Mouse (Mus musculus) erythroid progenitor cell, adult 5-6 weeks (primary cell): ENCODE results near the gene Zfp280b. TPM values are rescaled to one million over a fixed set of nuclear protein-coding genes. Genes with fewer than 3 reads are reported as not detected.

Source experiments
- total RNA-seq, 2 experiments: library from RNA; stranded (forward) in 1 of 2; stranded (reverse) in 1 of 2; fragments of 150-400 nt in 1 of 2; fragments of 186-747, 209-891 nt in 1 of 2; gene quantifications; 2 replicates each; pipeline versions ENCODE4 v1.2.3 to v1.2.4; 2015 to 2017; ENCODE audit warnings: low replicate concordance in 2 of 2

Gene Zfp280b
- total RNA-seq, 2 experiments from 2014 or later, result 3.0 to 10.1 TPM

Other genes starting within 250 kb of the Zfp280b start
- gene Gstt1, start 234.1 kb upstream of the Zfp280b start, total RNA-seq (2015; ENCODE audit: low replicate concordance), result 25.6 and 29.3 TPM in 2 replicates
- gene Gstt1, start 234.1 kb upstream of the Zfp280b start, total RNA-seq (2017; ENCODE audit: low replicate concordance), result 18.0 and 25.6 TPM in 2 replicates
- not detected in 2 replicates for gene Gstt4, start 210.1 kb upstream of the Zfp280b start, total RNA-seq (2015; ENCODE audit: low replicate concordance)
- not detected in 2 replicates for gene Gstt4, start 210.1 kb upstream of the Zfp280b start, total RNA-seq (2017; ENCODE audit: low replicate concordance)
- gene Gstt2, start 195.2 kb upstream of the Zfp280b start, total RNA-seq (2015; ENCODE audit: low replicate concordance), result 18.4 and 20.5 TPM in 2 replicates
- 9.8 and 42.0 TPM in 2 replicates for gene Gstt2, start 195.2 kb upstream of the Zfp280b start, total RNA-seq (2017; ENCODE audit: low replicate concordance)
- gene Mif, start 172.4 kb upstream of the Zfp280b start, total RNA-seq (2015; ENCODE audit: low replicate concordance), result 49.4 and 54.9 TPM in 2 replicates
- 14.8 and 26.6 TPM in 2 replicates for gene Mif, start 172.4 kb upstream of the Zfp280b start, total RNA-seq (2017; ENCODE audit: low replicate concordance)
- not detected in 2 replicates for gene Derl3, start 139.2 kb upstream of the Zfp280b start, total RNA-seq (2015; ENCODE audit: low replicate concordance)
- gene Derl3, start 139.2 kb upstream of the Zfp280b start, total RNA-seq (2017; ENCODE audit: low replicate concordance), result not detected in 2 replicates
- 50.1 and 67.9 TPM in 2 replicates for gene Smarcb1, start 111.0 kb upstream of the Zfp280b start, total RNA-seq (2015; ENCODE audit: low replicate concordance)
- gene Smarcb1, start 111.0 kb upstream of the Zfp280b start, total RNA-seq (2017; ENCODE audit: low replicate concordance), result 32.1 and 39.3 TPM in 2 replicates
- 101 and 127 TPM in 2 replicates for gene Chchd10, start 99.5 kb upstream of the Zfp280b start, total RNA-seq (2015; ENCODE audit: low replicate concordance)
- gene Chchd10, start 99.5 kb upstream of the Zfp280b start, total RNA-seq (2017; ENCODE audit: low replicate concordance), result 40.2 and 60.3 TPM in 2 replicates
- 0.72 TPM in 1 of 2 replicates, not detected in the other for gene Mmp11, start 96.2 kb upstream of the Zfp280b start, total RNA-seq (2015; ENCODE audit: low replicate concordance)
- 0.68 TPM in 1 of 2 replicates, not detected in the other for gene Mmp11, start 96.2 kb upstream of the Zfp280b start, total RNA-seq (2017; ENCODE audit: low replicate concordance)
- gene Gm867, start 92.0 kb upstream of the Zfp280b start, total RNA-seq (2015; ENCODE audit: low replicate concordance), result 525 and 583 TPM in 2 replicates
- gene Gm867, start 92.0 kb upstream of the Zfp280b start, total RNA-seq (2017; ENCODE audit: low replicate concordance), result 86.0 and 101 TPM in 2 replicates
- 85.1 and 89.7 TPM in 2 replicates for gene Vpreb3, start 89.6 kb upstream of the Zfp280b start, total RNA-seq (2015; ENCODE audit: low replicate concordance)
- 31.5 and 39.7 TPM in 2 replicates for gene Vpreb3, start 89.6 kb upstream of the Zfp280b start, total RNA-seq (2017; ENCODE audit: low replicate concordance)
- gene Gm5134, start 78.1 kb upstream of the Zfp280b start, total RNA-seq (2015; ENCODE audit: low replicate concordance), result not detected in 2 replicates
- gene Gm5134, start 78.1 kb upstream of the Zfp280b start, total RNA-seq (2017; ENCODE audit: low replicate concordance), result not detected in 2 replicates
- gene Slc5a4b, start 78.3 kb downstream of the Zfp280b start, total RNA-seq (2015; ENCODE audit: low replicate concordance), result not detected in 2 replicates
- gene Slc5a4b, start 78.3 kb downstream of the Zfp280b start, total RNA-seq (2017; ENCODE audit: low replicate concordance), result not detected in 2 replicates
- not detected in 2 replicates for gene Slc5a4a, start 114.8 kb downstream of the Zfp280b start, total RNA-seq (2015; ENCODE audit: low replicate concordance)
- not detected in 2 replicates for gene Slc5a4a, start 114.8 kb downstream of the Zfp280b start, total RNA-seq (2017; ENCODE audit: low replicate concordance)
- gene Prmt2, start 205.2 kb downstream of the Zfp280b start, total RNA-seq (2015; ENCODE audit: low replicate concordance), result 2.2 TPM in 1 of 2 replicates, not detected in the other
- gene Prmt2, start 205.2 kb downstream of the Zfp280b start, total RNA-seq (2017; ENCODE audit: low replicate concordance), result 0.77 TPM in 1 of 2 replicates, not detected in the other
- not detected in 2 replicates for gene S100b, start 221.2 kb downstream of the Zfp280b start, total RNA-seq (2015; ENCODE audit: low replicate concordance)
- not detected in 2 replicates for gene S100b, start 221.2 kb downstream of the Zfp280b start, total RNA-seq (2017; ENCODE audit: low replicate concordance)